Mouse (Mus musculus): ENCODE measurements around the gene Bag5. TPM values are rescaled to one million over a fixed set of nuclear protein-coding genes. Genes with fewer than 3 reads are reported as not detected.
A peak's percentile ranks its signal among the peaks of the same experiment; 100 is the strongest.

The Bag5 gene
- total RNA-seq, 2 experiments from 2014 or later: 32.0 to 33.3 TPM

DNA sequence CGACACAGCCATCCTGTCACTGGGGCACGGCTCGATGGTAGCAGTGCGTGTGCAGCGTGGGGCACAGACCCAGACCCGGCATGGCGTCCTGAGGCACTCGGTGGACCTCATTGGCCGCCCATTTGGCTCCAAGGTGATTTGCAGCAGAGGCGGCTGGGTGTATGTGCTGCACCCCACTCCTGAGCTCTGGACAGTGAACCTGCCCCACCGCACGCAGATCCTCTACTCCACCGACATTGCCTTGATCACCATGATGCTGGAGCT is 34.5 kb downstream of the Bag5 start:
- peak; percentile 6; the same call in 1 of the 2 replicates for ATAC-seq (replicated peaks; ENCODE audit: poor library complexity, severe bottlenecking)

DNA sequence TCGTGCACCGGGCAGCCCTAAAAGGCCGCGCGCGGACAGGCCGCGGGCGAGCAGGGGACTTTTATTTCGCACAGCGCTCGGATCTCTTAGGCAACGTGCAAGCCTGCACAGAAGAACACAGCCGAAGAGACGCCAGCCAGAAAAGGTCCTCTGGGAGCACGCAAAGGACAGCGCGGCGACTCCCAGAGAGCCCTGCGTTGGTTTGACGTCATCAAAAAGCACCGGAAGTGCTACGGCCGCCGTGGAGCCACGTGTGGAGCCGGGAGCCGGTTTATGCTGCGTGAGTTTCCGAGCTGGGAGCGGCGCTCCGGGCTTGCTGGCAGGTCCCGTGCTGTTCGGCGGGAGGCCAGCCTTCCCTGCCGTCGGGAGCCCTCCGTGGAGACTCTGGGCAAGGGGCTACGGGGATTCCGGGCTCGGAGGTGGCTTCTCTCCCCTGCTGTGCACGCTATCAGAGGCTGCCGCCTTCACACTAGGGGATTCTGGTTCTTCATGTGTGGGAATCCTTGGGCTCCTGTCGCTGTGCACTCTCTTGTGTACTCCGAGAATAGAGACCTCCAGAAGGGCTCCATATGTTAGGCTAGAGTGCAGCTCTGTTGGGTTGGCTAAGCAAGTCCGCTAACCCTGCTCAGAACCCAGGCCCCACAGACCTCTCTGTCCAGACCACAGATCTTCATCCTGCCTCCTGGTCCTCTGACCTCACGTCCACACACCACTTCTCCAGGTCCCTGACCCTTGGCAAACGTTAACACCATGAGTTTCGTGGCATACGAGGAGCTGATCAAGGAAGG is 35.0 kb downstream of the Bag5 start, which contains the start of gene Trmt61a:
Trmt61a (plus strand) TSS at position 224 of the 788 bp plus-strand sequence.
- peak; percentile 70 for ATAC-seq (replicated peaks; ENCODE audit: poor library complexity, severe bottlenecking)

DNA sequence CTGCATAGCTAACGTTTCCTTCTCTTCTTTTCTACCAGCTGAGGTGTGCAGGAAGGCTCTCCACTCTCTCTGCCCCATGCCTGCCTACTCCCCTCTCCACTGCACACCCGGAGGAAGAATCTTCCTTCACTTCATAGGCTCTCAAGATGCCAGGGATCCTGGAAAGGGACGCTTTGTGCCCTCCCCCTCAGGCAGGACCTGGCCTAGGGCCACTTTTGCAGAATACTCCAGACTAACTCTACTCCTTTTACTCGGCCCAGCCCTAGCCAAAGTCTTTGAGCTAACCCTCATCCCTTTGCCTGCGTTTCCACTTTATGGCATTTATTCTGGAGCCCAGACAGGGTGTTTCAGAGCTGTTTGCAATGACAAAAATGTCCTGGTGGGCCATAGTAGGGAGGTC is 35.6 kb downstream of the Bag5 start:
- no peak for ATAC-seq (replicated peaks; ENCODE audit: poor library complexity, severe bottlenecking)

DNA sequence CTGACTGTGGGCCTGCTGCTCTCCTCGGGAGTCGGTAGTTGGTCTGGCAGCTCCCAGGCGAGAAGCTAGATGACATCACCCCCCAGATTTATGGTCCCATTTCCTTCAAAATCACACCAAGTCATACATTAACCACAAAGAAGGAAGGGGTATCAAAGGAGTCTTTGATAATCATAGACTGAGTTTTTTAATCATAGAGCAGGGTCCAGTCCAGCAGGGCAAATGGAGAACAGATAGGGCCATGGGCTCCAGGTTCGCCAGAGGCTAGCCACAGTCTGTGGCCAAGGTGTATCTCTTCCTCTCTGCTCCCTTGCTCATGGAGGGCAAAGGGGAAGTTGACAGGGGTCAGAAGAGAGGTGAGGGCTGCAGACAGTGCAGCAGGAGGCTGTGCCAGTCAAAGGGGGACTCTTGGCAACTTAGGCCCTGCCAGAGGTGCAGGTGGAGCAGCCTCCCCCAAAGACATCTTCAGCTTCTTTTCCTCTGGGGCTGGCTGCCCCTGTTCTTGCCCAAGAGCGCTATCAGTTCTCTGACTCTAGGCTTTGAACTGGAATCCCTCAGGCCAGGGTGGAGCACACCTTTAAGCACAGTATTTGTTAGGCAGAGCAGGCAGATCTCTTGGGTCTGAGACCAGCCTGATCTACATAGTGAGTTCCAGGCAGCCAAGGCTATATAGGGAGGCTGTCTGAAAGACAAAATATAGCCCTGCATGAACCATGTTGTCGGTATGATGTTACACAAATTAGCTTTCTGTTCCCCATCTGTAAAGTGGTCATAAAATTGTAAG is 37.1 kb downstream of the Bag5 start:
- ATAC-seq (replicated peaks; ENCODE audit: poor library complexity, severe bottlenecking): 0 out of 2 replicates have a peak, but pooled peaks have one; percentile 7

DNA sequence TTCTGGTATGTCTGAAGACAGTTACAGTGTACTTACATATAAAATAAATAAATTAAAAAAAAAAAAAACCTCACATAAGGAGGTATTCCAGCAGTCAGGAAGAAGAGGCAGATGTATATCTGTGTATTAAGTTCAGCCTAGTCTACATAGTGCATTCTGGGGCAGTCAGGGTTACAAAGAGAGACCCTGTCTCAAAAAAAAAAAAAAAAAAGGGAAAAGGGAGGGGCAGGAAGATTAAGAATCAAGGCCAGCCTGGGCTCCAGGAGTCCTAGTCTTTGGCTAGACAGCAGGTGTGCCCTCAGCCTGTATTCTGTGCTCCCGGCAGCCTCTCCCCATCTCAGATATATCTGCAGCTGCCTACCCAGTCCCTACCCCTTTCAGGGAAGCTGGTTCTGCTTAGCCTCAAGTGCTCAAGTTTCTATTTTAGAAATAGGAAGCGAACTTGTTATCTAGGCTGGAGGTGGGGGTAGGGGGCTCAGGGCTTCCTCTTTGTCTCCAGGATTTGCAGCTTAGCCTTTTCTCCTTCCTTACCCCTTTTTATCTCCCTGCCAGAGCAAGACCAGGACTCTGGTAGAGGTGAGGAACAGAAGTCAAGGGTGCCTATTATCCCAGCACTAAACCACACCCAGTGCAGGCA is 38.1 kb downstream of the Bag5 start:
- peak; percentile 32 for ATAC-seq (replicated peaks; ENCODE audit: poor library complexity, severe bottlenecking)

DNA sequence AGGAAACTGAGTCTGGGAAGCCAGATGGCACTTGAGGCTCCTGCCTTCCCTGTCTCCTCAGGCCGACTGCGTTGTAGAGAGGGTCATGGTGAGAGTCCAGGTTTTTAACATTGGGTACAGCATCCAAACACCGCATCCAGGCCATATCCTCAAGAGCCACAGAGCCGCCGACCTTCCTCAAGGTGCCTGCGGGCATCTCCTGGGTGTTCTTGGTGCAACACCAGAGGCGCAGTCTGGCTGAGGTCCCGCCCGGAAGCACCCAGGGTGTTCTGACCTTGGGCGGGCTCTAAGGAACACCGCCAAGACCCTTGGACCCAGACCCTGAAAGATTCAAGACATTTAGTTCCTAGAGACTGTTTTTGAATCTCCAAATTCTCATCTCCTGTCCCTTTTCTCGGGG is 40.5 kb downstream of the Bag5 start:
- ATAC-seq (replicated peaks; ENCODE audit: poor library complexity, severe bottlenecking): no peak

DNA sequence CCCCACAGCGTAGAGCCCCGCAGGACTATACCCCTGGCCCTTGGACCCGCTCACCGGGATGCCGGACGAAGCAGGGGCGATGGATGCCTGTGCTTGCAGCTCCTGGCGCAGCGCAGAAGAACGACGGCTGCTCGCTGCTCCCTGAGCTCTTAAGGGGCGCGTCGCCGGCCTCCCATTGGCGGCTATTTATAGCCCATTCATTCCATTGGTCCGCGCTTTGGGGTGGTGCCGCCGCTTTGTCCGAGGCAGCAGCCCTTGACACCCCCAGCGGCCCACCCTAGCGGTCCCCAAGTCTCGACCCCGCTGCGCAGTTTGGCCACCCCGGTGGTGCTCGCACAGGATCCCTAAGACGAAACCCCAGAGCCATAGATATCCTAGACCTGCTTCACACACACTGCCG is 40.9 kb downstream of the Bag5 start, which contains the start of gene Ckb:
Ckb (minus strand) TSS at position 163 of the 400 bp plus-strand sequence.
- 0 out of 2 replicates have a peak, but pooled peaks have one; percentile 2 for ATAC-seq (replicated peaks; ENCODE audit: poor library complexity, severe bottlenecking)

DNA sequence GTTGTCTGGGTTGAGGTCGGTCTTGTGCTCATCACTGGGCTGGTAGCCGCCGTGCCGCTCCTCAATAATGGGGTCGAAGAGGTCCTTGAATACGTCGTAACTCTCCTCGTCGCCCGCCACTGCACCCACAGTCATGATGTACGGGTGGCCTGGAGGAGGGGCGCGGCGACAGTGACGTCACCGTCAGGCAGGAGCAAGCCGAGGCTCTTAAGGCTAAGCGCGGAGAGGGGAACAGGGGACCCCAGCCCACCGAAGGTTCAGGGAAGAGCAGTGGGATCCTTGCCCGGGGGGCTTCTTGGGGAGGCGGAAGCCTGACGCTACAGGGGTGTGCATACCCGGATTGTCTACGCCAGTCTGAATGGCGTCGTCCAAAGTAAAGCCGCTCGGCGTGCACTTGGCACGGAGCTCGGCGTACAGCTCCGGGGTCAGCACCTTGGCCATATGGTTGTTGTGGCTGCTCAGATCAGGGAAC is 41.6 kb downstream of the Bag5 start:
- no peak for ATAC-seq (replicated peaks; ENCODE audit: poor library complexity, severe bottlenecking)

DNA sequence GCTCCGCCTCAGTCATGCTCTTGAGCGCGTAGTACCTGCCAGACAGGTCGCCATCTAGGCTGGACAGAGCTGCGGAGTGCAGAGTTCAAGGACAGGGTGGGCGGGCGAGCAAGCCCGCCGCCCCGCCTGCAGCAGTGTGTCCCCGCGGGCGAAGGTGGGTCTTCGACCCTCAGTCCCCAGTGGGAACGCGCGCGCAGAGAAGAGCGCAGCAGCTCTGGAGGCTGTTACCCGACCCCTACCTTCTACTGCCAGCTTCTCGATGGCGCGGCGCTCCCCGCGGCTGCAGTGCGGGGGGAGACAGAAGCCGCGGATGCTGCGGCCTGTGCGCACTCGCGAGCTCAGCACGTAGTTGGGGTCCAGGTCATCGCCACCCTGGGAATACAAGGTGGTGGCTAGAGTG is 42.1 kb downstream of the Bag5 start:
- ATAC-seq (replicated peaks; ENCODE audit: poor library complexity, severe bottlenecking): no peak

DNA sequence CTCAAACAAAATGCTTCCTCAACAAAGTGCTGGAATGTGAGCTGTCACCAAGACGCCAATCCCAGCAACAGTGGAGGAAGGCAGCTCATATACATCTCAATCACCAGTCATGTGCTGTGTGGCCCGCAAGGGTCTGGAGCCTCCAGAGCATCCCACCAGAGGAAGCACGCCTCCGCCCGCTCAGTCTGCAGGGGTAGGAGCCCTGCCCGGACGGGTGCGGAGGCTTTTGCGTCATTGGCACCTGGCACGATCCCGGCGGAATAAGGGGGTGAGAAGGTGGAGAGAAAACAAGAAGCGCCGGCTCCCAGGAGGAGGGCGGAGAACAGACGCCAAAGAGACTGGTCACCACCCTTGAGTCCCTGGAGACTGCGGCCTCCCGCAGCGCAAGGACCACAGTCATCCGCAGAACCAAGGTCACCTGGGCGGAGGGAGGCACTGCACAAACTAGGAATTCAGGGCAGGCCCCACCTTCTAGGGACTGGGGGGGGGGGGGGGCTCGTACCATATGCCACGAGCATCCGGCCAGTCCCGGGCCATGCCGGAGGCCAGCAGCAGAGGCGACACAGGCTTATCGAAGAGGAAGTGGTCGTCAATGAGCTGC is 42.6 kb downstream of the Bag5 start:
- ATAC-seq (replicated peaks; ENCODE audit: poor library complexity, severe bottlenecking): 0 out of 2 replicates have a peak, but pooled peaks have one; percentile 13

DNA sequence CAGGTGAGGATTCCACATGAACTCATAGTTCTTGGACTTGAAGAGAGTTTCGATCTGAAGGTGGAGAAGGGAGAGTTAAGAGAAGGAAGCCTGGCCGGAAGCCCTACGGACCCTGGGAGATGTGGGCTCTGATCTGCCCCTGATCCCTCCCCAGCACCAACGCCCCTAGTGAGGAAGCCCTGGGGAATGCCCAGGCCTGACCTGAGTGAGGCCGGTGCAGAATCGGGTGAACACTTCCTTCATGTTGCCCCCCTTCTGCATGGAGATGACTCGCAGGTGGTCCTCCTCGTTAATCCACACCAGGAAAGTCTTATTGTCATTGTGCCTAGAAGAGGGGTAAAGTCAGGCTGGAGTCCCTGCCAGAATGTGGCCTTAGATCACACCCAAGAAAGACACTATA is 43.1 kb downstream of the Bag5 start:
- ATAC-seq (replicated peaks; ENCODE audit: poor library complexity, severe bottlenecking): no peak

DNA sequence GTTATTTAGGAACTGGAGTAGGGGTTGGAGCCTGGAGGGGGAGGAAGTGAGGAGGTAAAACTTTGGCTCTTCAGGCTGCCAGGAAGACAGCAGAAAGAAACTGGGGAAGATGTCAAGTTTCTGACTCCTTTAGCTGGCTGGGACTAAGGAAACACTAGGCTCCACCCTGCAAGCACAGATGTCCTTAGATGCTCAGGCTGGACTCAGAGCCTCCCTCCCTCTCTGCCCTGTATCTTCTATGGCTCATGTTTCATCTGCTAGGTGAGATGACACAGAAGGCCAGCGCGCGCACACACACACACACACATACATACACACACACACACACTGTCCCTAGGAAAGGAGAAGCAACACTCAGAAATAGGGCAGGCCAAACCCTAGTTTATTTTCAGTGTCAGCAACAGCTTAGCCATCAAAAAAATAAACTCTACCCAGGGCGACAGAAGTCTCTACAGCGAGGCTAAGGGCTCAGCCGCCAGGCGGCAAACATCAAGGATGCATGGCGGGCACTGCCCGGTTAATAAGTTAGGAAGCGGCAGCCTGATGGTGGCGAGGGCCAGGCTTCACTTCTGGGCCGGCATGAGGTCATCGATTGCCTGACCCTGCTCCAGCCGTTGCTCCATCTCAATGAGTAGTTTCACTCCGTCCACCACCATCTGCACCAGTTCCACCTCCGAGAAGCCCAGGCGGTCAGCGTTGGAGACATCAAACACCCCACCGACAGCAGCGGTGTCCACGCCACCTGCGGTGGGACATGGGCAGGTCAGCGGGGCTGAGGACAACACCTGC is 43.9 kb downstream of the Bag5 start:
- peak; percentile 4; the same call in 1 of the 2 replicates for ATAC-seq (replicated peaks; ENCODE audit: poor library complexity, severe bottlenecking)

DNA sequence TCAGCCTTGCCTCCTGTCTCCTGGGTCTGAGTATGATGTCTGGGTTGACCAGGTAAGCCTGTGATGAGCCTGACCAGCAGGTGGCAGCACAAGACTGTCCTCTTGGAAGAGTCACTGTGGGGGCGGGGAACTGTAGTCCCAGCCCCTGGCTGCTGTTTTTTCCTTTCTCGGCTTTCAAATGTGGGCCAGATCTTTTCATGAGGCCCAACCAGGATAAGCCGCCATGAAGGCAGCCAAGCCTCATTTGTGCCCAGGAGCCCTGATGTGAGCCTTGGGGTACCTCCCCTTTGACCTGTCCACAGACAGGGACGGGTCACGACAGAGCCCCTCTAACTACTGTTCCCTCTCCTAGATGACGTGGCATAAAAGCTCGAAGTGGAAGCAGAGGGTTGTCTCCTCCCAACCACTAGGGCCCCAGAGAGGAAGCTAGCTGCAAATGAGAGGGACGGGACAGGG is 44.6 kb downstream of the Bag5 start:
- ATAC-seq (replicated peaks; ENCODE audit: poor library complexity, severe bottlenecking): peak; percentile 66

DNA sequence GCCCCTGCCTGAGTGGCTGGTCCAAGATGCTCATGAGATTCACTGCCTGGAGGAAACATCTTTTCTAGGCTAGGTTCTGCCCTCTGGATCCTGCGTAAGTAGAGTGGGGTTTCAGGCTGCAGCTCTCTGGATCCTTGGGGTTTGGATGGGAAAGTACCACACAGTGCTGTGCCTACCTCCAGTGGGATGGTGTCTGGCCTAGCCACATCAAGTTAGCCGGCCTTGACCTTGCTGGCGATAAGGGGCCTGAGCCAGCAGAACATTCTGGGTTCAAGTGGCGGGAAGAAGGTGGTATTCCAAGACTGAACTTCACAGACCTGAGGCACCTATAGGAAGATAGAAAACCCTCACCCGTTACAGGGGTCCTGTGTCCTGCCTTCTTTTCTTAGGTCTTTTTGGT is 45.6 kb downstream of the Bag5 start:
- no peak for ATAC-seq (replicated peaks; ENCODE audit: poor library complexity, severe bottlenecking)

DNA sequence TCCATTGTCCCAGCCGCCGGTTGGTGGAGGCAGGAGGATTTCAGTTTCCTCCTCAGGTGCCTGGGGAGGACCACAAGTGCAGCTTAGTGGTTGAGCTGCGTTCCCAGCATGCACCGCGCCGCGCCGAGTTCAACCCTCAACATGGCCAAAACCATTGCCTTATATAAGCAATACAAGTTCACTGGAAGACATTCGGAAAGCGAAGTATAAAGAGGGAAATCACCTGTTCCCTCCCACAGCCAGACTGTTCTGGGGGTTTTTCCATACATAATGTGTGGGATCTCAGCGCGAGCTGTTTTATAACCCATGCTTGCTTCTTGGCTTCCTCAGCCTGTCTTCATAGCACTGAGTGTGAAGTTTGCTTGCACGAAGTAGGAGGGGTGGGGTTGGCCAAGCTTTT is 46.7 kb downstream of the Bag5 start:
- ATAC-seq (replicated peaks; ENCODE audit: poor library complexity, severe bottlenecking): no peak

DNA sequence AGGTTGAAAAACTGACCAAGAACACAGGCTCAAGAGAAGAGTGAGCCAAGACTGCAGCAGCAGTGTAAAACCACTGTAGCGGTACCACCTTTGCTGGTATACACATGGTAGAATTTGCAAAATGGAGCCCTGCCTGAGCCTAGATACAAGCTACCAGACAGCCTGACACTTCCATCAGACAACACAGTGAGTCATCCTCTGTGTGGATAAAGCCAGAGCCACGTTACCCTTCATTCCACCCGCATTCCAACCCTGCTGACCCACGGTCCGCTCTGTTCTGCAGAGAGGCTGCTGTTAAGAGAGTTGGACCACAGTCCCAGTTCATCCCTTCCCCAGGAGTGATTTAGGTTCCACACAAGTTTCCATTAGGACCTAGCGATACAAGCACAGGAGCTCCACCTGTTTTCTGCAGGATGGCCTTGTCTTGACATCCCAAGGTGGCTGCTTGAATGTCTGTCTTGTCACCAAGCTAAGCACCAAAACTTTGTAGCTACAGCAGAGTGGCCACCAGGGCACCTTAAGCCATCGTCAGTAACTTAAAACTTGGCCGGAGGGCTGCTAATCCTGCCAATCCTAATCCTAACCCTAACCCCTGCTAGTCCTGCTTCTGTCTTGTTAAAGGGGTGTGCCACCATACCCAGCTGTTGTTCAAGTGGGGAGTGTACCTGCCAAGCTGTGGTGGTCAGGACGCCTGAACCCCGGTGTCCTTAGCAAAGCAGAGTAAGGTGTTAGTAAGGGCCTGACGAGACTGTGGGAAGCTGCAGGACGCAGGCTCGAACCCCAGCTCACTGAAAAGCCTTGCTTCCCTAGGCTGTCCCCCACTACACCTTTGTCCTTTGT is 47.8 kb downstream of the Bag5 start:
- ATAC-seq (replicated peaks; ENCODE audit: poor library complexity, severe bottlenecking): no peak

DNA sequence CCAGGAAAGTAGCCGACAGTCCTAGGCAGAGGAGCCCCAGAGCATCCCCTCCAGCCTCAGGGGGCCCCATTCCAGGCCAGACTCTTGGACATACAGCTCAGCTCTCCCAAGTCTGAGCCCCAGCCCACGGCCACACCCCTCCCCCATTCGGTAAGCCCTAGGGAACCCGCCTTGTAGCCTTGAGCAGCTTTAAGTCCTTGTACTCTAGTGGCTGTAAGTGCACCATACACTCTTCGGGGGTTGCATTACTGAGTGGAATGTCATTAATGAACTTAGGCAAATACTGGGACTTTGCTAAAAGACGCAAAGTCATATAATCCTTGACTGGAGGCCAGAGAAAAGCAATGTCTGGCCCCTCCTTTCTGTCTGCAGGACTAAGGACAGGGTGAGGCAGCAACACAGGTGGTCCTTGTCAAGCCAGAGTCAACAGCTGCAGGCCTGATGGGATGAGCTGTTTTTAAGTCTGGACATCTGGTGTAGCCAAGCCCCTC is 48.9 kb downstream of the Bag5 start:
- ATAC-seq (replicated peaks; ENCODE audit: poor library complexity, severe bottlenecking): no peak

DNA sequence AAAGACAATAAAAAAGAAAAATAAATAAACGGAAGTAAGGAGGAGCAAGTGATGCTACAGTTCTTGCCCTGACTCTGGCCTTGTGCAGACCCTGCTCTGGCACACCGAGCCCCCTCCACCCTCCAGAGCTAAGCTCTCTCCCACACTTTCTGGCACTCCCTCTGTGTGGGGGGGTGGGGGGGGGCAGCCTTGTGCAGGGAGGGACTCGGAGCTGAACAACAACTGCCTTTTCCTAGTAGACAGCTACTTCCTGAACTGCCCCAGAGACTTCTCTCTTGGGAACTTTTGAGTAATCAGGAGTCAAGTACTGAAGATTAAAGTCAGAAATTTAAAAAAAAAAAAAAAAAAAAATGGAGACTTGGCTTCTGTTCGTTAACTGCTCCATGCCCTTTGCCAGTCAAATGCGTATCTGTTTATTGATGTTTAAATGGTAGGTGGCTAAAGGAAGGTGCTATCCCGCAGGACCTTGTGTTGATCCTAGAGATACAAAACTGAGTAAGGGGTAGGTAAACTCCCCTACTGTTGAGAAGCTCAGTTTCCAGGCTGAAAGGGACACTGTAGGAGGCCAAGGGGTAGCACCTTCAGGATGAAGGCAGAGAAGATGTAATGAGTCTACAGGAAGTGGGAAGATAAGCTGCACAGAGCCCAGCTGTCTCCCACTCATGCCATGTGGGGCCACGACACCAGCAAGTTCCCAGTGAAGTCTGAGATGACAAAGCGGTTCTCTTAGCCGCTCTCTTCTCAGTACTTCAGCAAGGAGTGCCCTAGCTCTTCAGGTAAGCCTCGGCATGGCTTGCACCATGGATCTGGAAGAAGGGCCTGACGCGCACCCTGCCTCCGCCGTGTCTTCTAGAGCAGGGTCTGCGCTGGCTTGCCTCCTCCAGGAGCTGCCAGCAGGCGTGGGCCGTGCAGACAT is 49.6 kb downstream of the Bag5 start:
- no peak for ATAC-seq (replicated peaks; ENCODE audit: poor library complexity, severe bottlenecking)

Measured in granulocyte monocyte progenitor cell, adult 5-6 weeks (primary cell).